Mouse (Mus musculus) CD4-positive, CD25-positive, alpha-beta regulatory T cell, adult 4 months (primary cell): ENCODE data around the gene Bbx. TPM values are rescaled to one million over a fixed set of nuclear protein-coding genes. Genes with fewer than 3 reads are reported as not detected.
A peak's percentile ranks its signal among the peaks of the same experiment; 100 is the strongest.

Experiments used
- ATAC-seq: one replicate; pipeline ENCODE4 v1.8.0; 2017
- polyA plus RNA-seq, 2 experiments: library from polyadenylated mRNA; unstranded; fragments of 100-300 nt; shearing (Covaris generic); gene quantifications; one replicate each; pipeline ENCODE4 v1.2.1; 2017

Gene Bbx
- polyA plus RNA-seq: 10 to 100 TPM; 54.7 to 65.5 TPM

DNA sequence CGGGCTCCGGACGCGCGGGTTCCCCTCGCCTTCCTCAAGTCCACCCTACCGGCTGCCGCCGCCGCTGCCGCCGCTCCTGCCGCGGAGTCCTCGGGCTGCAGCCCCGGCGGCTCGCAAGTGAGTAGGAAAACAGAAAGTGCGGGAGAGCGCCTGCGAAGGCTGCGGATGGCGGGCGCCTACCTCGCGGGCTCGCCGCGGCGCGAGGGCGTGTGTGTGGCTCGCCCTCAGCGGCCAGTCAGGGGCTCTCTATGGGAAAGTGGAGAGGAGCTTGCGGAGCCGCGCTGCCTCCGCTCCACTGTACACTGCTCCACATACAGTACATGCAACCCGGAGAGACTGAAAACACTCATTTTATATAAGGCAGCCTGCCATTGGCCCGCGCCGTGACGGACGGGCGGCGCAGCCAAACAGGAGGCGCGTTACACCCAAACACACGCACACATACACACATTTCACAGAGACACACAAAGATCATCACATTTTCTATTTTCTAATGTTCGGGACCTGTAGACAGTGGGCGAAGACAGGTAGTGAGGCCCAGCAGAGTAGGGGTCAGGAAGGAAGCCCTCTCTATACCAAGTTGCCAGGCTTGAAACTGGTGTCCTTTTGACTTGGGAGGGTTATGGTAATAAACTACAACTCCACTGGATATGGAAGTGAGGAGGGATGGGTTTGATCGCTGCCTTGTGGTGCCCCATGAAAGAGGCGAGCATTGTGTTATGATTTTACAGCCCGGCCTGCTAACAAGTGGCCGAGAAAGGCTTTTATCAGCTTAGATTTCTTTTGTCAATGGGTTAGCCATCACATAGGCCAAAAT is at the start of gene Bbx:
Bbx (minus strand) TSS at position 329 of the 817 bp plus-strand sequence.
- ATAC-seq: peak; percentile 90

DNA sequence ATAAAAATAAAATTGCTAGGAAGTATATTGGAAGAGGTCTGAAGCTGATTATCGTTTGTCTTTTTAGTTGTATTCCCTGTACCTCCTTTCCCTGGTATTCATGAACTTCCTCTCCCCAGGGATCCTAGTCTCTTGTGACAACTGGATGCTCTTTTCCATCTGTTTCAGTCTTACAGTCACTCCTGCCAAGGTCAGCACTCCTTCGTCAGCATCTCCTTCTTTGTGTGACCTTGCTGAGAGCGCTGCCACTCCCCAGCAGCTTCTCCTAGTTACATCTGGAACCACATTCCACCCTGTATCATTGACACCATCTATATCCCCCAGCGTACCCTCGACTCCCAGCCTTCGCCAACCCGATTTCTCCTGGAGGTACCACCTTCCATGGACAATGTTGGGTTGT is 49.7 kb upstream of the Bbx start:
- no peak for ATAC-seq

DNA sequence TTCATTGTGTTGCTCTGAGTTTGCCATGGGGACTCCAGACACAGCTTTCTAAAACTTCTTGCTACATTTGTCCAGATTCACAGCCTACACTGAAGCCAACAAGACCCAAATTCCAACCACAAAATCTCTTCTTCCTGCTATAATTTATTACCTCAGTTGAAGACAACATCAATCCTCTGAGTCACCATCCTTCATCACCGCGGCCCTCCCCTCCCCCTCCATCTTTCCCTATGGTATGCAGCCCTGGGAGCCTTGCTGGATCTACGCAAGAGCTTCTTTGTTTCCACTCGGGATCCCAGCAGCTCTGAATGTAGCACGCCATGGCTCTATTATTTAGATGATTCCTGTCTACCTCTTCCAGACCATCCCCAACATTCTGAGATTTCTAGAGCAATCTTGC is 49.2 kb upstream of the Bbx start:
- no peak for ATAC-seq

DNA sequence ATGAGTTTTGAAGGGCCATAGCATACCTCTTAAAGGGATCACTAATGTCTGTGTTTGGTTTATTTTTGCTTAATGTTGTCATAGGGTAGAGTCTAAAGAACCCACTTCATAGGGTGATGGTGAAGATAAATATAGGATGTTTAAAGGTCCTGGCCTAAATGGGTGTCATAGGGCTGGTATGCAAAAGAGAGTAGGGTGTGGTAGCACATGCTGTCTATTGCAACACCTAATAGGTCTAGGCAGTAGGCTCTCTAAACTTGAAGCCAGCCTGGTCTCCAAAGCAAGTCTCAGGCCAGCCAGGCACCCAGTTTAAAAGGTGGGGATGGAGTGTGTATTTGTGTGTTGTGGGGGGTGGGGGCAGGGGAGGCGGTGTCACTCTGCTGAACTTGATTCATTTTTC is 46.5 kb upstream of the Bbx start:
- no peak for ATAC-seq

DNA sequence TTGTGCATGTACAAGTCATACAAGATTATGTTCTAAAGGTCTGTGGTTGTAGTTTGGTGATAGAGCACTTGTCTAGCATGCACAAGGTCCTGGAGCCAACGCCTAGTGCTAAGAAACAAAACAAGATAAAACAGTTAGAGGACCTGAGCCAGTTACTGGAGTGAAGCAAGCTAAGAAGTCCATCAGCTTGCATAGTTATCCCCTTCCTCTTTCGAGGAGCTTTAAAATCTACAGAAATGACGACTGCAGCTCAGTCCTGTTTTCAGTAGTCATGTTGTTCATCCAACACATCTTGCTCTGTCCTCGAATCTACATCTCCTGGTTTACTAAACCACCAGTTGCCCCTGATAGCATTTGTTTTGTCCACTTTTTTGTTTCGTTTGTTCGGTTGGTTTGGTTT is 45.4 kb upstream of the Bbx start:
- no peak for ATAC-seq

DNA sequence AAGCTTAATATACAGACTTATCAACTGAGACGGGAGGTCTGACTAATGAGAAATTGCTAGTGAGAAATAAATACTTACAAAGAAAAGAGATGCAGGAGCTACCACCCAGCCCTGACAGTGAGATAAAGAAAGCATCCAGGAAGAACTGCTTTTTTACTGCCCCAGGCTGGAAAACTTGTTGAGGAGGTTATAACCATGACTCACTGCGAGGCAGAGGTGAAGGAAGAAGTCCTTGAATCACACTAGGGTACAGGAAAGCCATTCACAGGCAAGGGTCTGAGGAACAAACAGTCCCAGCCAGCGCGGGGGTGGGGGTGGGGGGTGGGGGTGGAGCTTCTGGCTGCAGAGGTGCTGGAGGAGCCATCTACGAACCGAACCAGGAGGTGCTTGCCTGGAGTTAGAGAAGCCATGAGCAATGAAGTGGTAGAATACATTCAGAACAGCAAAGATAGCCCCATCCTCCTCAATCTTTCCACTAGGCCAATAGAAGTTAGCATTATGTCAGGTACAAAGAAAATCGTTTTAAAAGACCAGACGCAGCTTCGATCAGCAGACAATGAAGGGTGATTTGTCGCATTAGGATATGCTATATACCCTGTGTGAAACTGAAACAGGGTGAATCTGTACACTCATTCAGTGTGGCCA is 30.2 kb upstream of the Bbx start:
- ATAC-seq: no peak

DNA sequence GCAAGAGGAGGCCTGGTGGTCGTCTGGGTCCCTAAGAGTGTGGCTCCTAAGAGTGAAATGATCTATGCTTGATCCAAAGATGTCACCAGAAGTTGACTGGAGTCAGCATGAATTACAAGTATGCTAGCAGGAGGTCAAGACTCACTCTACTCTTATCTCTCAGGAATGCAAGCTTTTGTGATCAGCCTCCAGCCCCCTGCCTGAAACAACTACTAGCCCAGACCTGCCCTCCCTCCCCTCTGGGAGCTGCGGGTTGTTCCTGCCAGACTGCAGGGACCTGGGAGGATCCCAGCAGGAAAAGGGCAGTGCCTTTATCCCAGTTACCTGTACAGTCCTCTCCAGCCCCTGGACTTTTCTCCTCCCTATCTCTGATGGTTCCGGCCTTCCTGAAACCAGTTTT is 27.0 kb upstream of the Bbx start:
- no peak for ATAC-seq

DNA sequence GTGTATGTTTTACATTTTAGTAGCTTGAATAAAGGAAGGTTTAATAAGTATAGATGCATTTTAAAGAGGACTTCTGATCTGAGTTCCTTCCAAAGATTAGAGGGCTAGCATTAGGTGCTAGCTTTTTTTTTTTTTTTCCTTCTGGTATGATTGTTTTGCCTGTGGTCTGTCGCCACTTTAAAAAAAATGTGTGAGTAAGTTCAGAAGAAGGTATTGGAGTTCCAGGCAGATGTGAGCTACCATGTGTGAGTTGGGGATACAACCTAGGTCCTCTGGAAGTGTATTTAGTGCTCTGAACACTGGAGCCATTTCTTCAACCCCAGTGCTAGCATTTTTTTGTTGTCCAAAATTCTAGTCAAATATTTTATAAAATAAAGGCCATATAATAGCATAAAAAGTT is 23.9 kb upstream of the Bbx start:
- ATAC-seq: no peak

DNA sequence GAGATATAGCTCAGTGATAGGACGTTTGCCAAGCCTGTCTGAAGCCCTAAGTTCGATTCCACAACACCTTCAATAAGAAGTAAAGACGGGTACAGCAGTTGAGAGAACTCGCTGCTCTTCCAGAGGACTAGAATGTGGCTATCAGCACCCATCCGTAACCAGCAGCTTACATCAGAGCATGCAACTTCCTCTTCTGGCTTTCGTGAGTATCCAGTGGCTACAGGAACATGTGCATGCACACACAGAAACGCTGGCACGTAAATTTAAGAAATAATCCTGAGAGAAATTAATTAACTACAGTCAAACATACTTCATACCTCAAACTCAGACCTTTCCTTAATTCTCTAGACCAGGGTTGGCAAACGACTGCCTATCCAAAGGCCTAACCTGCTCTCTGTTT is 16.9 kb upstream of the Bbx start:
- ATAC-seq: no peak

DNA sequence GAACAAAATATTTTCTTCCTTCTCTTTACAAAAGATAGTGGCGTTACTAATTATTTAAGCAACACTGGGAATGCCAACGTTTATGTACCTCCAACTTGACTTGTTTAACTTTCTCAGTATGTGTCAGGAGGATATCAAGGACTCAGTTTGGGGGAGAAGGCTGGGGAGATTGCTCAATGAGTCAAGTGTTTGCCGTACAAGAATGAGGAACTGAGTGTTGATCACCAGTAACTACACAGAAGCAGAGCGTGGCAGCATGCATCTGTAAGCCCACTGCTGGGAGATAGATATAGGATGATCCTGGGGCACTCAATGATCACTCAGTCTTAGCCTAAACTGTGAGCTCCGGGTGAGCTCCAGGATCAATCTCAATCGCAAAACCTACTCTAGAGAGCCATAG is 12.8 kb upstream of the Bbx start:
- no peak for ATAC-seq

DNA sequence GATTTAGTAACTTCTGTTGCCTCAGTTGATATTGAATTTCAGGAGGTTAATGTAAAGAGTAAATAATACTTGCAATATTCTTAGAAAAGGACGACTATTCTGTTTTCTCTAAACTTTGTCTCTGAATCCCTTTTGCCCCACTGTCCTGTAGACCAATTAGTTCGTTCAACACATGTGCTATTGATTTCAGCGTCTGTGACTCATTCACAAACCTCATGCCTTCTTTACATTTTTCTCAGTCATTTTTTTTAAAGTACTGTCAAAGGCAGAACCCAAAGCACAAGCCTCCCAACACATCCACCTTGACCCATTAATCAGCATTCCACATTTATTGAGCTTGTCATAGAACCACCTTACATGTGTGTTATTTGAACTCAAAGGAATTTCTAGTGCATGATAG is 6.6 kb upstream of the Bbx start:
- ATAC-seq: no peak

DNA sequence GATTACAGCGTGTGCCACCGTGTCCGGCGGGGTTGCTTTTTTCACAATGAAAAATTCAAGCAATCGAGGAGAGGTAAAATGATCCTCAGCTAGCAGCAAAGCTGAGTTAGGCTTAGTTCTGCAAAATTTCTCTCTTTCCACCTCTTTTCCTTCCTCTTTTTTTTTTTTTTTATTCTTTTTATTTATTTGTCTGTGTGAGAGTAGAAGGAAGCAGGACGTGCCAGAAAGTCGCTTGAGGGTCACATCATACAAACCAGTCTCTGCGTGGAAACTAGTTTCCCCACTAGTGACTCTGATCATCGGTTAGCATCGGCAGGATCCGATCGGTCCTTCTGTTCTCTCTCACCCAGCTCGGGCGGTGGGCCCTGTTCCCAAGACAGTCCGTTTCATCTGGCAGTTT is 5.6 kb upstream of the Bbx start:
- ATAC-seq: no peak

DNA sequence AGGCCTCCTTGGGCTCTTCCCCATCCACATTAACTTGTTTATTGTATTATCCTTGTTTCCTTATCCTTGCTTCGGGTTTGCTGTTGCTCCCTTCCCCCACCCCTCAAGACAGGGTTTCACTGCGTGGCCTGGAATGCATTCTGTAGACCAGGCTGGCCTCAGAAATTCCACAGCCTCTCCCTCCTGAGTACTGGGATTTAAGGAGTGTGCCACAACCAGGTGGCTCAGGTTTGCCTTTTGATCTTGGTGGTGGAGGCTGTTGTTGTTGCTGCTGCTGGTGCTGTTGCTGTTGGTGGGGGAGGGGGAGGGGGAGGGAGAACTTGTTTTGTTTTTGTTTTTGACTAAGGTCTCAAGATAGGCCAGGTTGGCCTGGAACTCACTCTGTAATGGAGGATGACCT is 5.1 kb upstream of the Bbx start:
- ATAC-seq: no peak

DNA sequence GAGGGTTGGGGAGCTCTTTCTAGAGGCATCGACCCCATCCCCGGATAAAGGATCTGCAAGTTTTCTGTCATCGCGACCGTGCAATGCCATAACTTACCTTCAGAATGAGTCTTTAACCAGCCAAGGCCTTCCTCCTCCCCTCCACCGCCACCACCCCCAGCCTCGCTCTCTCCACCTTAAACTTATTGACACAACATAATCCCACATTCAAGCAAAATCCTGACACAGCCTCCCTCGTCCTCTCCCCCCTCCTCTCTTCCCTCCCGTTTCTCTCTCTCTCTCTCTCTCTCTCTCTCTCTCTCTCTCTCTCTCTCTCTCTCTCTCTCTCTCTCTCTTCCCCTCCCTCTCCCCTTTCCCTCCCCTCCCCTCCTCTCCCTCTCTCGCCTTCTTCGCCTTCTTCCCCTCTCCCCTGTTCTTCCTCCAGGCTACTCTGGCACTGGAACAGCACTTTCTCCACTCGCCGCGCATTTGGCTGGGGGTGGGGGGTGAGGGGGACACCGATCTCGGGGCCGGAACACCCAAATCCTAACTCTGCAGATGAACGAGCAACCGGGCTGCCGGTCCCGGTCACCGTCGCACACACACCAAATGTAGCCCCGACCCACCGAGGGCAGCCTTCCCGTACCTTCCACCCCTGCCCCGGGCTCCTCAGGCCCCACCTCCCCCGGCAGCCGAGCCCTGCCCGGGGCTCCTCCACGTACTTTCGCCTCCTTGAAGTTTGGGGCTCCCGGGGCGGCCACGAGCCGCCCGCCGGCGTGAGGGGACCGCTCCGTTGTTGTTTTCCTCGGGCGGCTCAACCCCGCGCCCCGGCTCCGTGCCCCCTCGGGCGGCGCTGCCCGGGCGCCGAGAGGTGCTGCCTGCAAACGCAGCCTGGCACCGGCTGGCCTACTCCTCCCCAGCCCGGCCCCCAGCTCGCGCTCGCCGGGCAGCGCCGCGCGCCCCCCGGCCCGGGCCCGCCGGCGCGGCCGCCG is 894 bp downstream of the Bbx start:
- peak; percentile 13 for ATAC-seq

DNA sequence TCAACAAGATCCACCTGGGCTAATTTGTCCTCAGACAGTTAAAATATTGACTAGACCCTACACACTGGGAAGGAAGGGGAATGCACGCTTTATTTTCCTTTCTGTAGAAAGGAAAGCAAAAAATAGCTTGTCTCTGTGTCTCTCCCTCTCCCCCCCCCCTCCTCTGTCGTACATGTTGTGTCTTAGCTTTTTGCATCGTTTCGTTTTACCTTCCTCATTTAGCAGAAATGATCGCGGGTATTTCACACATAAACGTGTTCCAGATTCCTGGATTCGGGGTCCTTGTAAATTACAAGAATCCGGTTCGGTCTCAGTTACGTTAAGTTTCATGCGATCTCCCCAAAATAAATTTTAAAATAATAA is 1.7 kb downstream of the Bbx start:
- ATAC-seq: peak; percentile 12

DNA sequence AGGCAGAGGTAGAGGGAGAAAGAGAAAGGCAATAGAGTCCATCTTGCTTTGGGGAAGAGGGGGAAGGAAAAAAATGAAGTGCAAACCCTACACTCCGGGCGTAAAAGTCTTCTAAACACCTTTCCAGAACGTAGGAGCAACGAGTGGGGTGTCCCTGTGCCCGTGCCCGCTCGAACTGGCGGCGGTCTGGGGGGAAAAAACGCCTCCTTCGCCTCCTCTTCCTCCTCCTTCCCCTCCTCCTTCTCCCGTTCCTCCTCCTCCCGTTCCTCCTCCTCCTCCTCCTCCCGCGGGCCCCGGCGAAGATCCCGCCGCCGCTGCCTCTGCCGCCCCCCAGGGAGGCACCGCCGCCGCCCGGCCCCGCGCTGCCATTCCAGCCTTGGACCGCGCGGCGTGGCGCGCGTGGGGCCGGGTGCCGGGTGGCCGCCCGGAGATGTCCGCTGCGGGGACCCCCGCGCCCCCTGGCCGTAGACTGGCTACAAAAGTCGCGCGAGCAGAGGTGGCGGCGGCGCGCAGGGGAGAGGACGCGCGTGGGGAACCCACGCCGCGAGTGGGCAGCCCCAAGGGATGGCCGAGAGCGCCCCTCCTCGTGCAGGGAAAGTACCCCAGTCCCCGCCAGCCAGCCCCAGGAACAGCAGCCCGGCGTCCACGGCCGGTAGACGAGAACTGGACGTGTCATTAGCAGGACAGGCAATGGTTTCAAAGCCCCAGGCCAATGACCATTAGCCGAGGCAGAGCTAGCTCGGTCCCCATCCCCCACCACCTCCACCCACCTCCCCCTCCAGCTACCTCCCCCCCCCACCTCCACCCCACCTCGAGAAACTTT is 2.3 kb downstream of the Bbx start:
- no peak for ATAC-seq

DNA sequence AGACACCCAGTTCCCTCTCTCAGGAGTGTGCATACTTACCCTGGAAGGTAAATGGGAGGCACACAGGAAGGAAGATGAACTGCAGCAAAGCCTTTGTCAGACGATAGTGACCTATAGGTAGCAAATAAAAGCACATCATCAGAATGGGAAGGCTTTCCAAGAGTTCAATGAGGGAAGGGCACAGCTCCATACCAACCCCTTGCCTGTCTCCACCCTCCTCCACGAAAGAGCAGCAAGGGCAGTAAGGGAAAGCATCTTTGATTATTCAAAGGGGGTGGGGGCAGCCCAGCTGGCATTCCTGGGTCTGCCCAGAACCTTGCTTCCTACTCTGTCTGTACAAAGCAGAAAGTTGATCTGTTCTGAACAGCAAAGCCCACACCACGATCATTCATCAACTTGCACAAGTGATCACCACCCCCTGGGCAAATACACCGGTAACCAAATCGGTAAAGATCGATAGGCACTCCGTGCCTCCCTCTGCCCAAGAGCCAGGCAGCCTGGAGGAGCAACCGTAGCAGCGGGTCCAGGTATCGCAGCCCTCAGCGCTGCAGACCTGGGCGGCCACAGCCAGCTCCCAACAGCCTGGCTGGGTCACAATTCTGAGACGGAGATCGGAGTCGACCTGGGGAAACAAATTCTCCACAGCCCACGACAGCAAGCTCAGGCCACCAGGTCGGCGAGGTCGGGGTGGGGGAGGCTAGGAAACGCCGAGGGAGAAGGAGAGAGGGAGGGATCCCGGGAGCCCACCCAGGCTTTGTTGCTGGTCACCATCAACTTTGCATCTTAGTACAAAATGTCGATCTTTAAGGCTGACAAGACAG is 3.1 kb downstream of the Bbx start:
- ATAC-seq: no peak

DNA sequence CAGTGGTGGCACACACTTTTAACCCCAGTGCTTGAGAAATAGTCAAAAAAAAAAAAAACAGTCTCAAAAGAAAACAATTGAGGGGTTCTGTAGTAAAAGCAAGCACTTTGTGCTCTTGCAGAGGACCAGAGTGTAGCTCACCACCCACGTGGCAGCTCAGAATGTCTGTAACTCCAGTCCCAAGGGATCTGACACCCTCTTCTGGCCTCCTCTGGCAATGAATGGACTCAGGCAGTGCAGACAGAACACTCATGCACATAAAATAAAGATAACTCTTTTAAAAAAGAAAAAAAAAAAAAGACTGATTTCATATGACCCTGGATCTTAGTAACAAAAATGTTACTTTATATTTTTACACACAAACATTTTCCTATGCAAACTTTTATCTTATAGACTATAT is 12.1 kb downstream of the Bbx start:
- no peak for ATAC-seq

DNA sequence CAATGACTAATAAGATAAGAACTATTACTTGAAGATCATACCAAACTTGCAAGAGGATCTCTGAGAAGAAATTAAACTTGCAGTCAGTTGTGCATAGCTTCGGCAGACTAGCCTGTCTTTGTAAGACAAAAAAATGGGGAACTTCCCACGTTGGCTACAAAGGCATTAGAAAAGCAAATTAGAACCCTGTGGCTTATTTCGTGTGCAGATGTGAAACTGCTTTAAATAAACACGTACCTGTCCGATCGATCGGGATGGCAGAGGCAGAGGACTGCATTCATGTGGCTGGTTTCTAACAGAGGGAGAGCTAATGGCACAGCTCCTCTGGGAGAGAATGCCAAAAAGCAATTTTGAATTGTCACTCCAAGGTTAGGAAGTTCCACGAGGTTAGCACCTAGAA is 16.8 kb downstream of the Bbx start:
- no peak for ATAC-seq

DNA sequence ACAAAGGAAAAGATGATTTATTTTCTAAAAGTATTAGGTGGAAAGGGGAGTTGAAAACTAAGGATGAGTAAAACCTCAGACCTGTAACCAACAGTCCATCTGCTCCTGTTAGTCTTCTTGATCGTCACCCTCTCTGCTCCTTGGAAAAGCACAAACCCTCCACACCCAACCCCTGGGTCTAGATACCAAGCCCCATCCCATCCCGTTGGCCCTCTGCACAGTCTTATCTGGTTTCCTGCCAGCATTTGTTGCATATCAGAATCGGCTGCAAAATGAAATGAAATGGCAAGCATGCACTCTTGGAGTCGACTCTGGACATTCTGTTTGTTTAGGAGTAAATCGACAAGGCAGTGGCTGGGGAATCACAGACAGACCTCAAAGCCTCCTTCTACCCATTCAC is 29.3 kb downstream of the Bbx start:
- ATAC-seq: no peak

DNA sequence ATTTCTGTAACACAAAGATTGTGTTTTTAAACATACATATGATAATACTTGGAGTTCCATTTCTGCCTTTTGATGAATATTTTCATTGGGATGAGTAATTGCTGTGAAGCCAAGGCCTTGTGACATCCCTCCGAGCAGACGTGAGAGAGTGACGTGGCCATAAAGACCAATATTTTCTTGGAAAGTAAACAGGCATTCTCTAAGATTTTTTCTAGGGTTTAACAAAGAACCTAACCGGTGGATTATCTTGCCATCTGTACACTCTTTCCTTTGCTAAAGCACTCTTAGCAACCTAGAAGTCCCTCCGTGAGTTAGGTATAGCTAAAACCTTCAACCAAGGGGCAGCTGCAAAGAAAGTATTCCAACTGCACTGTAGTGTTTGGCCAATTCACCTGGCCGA is 32.4 kb downstream of the Bbx start:
- ATAC-seq: no peak

DNA sequence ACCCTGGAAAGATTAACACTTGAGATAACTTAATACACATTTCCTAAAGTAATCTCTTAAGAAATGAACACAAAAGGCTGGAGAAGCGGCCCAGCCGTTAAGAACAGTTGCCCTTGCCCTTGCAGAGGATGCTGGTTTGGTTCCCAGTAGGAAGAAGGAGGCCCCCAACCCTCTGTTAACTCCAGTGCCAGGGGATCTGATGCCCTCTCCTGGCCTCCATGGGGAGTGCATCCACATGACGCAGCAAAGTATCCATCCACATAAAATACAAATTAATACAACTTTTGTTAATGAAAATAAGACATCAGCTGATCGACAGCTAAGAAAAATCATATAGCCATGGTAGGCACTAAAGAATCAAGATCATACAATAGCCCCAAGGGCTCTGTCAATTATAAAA is 33.6 kb downstream of the Bbx start:
- ATAC-seq: no peak
